Mouse (Mus musculus) embryonic fibroblast, embryonic 13.5 days (primary cell): ENCODE data around the gene Hist1h2ba. TPM values are rescaled to one million over a fixed set of nuclear protein-coding genes. Genes with fewer than 3 reads are reported as not detected.

Source experiments
- H3K27ac ChIP-seq: 2 replicates; pipeline ENCODE4 v1.5.1; 2012; ENCODE audit warnings: low read length, control low read depth, inconsistent platforms; ENCODE audit not compliant: insufficient read depth
- H3K4me1 ChIP-seq: 2 replicates; pipeline ENCODE4 v1.6.1; 2011; ENCODE audit warnings: low read length; ENCODE audit not compliant: control insufficient read depth, insufficient read depth
- H3K4me3 ChIP-seq: 2 replicates; pipeline ENCODE4 v1.5.1; 2011; ENCODE audit warnings: mild to moderate bottlenecking, control low read depth, low read length; ENCODE audit not compliant: insufficient read depth
- CTCF ChIP-seq: IDR thresholded peaks from 2 replicates; pipeline ENCODE4 v1.5.1; 2011; ENCODE audit warnings: mild to moderate bottlenecking, control low read depth, low read length, moderate library complexity, borderline replicate concordance; ENCODE audit not compliant: insufficient read depth
- POLR2A ChIP-seq: IDR thresholded peaks from 2 replicates; pipeline ENCODE4 v1.6.1; 2011; ENCODE audit warnings: low read depth, mild to moderate bottlenecking, control low read depth, low read length, moderate library complexity
- polyA plus RNA-seq: library from polyadenylated mRNA; stranded (reverse); fragments of >200 nt; gene quantifications from 2 replicates; pipeline ENCODE4 v1.2.4, GENCODE M21; 2011; ENCODE audit warnings: low read depth; ENCODE audit not compliant: missing spikeins, insufficient read length

Hist1h2ba gene
- polyA plus RNA-seq, 1 experiment: not detected

DNA sequence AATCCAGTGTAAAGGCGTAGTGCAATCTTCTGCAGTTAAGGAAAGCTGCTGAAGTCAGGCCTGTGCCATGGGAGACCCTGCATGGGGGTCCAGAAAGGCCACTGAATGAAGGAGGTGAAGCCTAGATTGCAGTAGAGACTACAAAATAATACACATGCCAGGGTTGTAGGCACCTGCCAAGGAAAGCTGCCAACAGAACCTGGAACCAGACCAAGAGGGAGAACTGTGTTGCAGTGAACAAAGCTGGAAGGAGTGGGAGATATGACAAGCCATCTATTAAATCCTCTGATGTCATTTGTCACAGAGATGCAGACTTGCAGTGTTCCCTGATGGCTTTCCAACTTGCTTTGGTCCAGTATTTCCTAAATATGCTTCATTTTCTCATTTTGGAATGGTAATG is 4.7 kb upstream of the Hist1h2ba start:
- no peak overlapping the region for H3K27ac ChIP-seq
- no peak for TF ChIP-seq CTCF
- no peak for TF ChIP-seq POLR2A
- H3K4me3 ChIP-seq: no peak overlapping the region
- no peaks in the 10 kb centered on the region for H3K4me1 ChIP-seq

DNA sequence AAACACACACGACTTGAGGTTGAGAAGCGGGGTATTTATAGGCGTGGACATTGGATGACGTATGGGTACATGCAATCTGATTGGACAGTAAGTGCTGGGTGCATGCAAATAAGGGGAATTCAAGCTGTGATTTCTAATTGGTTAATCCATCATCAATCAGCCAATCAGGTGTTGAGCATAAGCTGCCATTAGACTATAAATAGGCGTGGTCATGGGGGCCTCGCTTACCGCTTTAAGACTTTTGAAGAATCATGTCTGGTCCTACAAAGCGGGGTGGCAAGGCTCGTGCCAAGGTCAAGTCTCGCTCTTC is 210 bp upstream of the Hist1h2ba start, which contains the start of gene Hist1h2aa:
Gene Hist1h2aa, plus strand, starts transcription at position 252 of the 310 bp plus-strand sequence.
- no peak within 1 kb of the TSS for H3K4me3 ChIP-seq
- H3K4me1 ChIP-seq: no peaks in the 10 kb centered on the region
- no peak within 1 kb of the TSS for H3K27ac ChIP-seq
- TF ChIP-seq POLR2A (no peak), CTCF (no peak)

DNA sequence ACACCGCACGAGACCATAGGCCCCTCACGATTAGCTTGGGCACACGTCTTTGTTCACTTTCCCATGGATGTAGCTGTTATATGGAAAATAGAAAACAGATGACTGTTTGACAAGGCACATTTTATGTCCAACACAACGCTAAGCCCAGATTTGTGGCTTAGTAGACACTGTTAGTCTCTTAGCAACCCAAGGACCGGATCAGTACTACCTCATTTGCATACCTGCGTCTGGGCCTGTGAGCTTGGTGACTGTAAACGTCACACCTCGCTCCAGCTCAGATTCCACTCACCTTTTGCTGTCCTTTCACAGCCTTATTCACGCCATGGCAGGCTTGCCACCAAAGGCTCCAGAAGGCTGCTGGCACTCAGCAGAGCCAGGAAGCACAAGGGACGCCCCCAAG is 3.1 kb downstream of the Hist1h2ba start:
- no peak for TF ChIP-seq POLR2A
- TF ChIP-seq CTCF: no peak
- H3K27ac ChIP-seq: no peak overlapping the region
- no peaks in the 10 kb centered on the region for H3K4me1 ChIP-seq
- H3K4me3 ChIP-seq: no peak overlapping the region

DNA sequence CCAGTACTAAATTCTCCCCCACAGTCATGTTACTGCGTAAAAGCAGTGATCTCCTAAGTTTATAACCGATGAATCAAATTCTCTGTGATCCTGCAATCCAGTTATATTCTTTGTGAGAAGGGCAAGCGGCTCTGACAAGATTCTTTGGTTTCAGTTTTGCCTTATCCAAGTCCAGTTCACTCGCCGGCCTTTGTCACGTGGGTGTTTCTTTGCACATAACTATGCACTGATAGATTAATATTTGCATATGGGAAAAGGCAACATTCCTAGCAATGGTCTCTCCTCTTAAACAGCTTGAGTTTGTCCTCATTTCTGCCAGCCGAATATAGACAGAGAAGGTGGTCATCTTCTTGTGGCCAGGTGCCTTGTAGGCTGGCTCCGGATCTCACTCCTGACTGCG is 3.5 kb downstream of the Hist1h2ba start:
- Histone ChIP-seq H3K4me1 (no peaks in the 10 kb centered on the region), H3K4me3 (no peak overlapping the region), H3K27ac (no peak overlapping the region)
- no peak for TF ChIP-seq POLR2A
- no peak for TF ChIP-seq CTCF

DNA sequence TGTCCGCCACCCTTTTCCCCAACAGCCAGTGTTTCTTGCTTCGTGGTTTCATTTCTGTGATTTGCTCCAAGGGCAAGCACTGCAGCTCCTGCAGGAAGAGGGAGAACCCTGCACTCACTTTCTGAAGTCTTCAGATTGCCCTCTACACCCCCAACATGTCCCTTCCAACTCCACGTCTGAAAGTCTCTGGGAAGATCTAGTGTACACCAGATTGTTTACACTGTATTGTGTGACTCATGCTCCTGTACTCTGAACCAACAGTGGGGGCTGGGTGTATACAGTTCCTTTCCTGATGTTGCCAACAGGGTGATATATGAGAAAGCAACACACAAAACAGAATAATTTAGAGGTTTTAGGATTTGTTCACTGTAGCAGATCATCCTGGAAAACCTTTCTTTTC is 5.3 kb downstream of the Hist1h2ba start:
- H3K27ac ChIP-seq: no peak overlapping the region
- H3K4me3 ChIP-seq: no peak overlapping the region
- TF ChIP-seq CTCF (no peak), POLR2A (no peak)
- no peaks in the 10 kb centered on the region for H3K4me1 ChIP-seq

DNA sequence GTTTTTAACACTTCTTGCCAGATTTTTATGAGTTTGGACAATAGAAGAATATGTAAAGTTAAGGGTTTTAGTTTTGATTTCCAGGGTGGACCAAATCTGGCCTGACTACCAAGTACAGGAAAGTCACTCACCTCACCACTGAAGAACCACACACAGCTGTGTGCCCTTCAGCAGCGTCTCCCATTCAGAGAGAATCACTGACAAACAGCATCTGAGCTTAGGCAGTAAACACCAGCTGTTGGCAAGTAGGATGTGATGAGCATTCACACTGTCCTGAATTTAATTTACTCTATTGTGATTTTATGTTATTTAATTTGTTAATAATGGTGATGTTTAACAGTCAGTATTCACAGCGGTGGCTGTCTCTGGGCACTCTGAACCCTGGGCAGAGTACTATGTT is 8.2 kb downstream of the Hist1h2ba start:
- TF ChIP-seq CTCF: no peak
- Histone ChIP-seq H3K4me1 (no peaks in the 10 kb centered on the region), H3K4me3 (no peak overlapping the region), H3K27ac (no peak overlapping the region)

DNA sequence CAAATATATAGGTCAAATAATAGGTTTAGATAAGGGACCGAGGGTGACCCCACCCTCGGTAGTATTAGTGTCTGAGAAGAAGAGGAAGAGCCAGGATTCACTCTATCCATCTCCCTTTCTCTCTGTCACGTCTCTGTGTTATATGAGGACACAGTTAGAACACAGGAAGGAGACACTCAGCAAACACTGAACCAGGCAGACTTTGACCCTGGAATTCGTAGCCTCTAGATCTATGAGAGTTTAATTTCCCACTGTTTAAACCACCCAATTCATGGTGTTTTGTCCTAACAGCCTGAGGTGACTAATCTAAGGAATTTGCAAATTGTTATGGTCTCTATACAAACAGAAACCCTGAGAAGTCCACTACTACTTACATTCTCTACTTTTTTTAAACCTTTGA is 16.3 kb downstream of the Hist1h2ba start:
- H3K27ac ChIP-seq: no peak overlapping the region
- no peak for TF ChIP-seq CTCF
- H3K4me3 ChIP-seq: no peak overlapping the region
- no peaks in the 10 kb centered on the region for H3K4me1 ChIP-seq

DNA sequence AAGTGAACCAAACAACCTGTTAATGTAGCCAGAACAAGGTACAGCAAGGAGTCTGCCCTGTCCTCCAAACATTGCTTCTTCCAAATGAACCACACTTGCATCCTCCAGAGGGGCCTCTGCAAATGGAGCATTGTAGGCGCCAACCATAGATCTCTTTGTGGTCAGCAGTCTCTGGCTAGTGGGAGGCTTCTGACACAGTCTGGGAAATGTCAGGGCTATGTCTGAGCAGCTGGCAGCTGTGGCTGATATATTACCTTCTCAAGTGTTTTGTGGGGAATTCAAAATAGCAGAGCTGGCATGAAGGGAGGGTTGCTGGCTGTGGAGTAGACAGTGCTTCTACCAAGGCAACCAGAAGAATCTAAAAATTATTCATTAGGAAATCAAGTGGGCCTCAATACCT is 17.8 kb downstream of the Hist1h2ba start:
- Histone ChIP-seq H3K4me3 (no peak overlapping the region), H3K27ac (no peak overlapping the region), H3K4me1 (no peaks in the 10 kb centered on the region)
- TF ChIP-seq POLR2A (no peak), CTCF (no peak)

DNA sequence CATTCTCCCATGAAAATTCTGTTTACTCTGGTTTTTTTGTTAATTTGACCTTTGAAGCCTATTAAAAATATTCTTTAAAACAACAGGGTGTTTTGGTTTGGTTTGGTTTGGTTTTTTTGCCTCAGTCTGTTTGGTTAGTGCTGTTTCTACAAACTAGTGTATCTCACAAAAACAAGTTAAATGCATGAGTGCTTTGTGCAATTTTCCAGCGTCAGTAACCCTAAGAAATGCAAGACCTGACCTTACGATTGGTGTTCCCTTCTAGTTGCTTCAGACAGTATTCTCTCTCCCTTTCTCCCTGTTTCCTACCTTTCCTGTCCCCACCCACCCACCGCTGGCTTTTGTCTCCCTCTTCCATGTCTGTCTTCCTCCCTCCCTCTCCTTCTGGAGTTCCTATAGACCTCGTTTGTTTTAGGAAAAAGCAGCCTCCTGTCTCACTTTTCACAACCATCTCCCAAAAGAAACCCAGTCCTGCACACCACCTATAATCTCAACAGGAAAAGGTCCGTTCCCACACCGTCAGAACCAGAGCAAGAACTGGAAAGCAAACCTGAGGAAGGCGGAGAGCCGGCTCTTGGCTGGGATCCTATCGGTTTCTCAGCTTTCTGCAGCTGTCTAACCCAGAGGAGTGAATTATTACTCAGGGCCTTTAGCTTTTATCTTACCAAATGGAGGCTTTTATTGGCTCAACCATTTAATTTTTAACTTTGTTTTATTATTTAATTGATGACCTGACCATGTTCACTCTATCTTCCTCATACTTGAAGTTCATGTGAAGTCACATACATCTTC is 19.4 kb downstream of the Hist1h2ba start, which contains the start of gene Slc17a4:
Gene Slc17a4, minus strand, starts transcription at position 634 of the 792 bp plus-strand sequence.
- TF ChIP-seq CTCF: no peak
- TF ChIP-seq POLR2A: no peak
- Histone ChIP-seq H3K4me1 (no peaks in the 10 kb centered on the region), H3K27ac (no peak within 1 kb of the TSS)

DNA sequence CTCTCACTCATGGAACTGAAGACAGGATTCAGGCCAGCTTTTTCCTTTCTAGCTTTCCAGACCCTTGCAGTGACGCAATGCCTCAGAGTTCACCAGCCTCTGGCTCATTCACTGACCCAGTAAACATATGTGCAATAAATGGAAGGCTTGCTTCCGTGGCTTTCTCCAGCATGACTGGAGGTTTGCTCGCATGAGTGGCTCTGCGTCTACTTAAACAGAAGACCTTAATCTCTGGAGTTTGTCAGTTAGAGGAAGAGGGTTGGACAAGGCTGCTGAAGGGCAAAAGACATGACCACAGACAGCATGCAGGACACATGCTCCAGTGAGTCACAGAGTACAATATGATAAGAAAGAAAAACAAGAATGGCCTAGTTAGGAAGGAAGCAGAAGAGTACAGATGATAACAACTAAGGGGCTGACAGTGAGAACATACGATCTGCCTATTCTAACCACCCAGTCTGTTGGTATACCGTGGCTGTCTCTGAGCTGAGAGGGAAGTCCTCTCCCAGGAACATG is 20.1 kb downstream of the Hist1h2ba start:
- Histone ChIP-seq H3K4me3 (no peak overlapping the region), H3K4me1 (no peaks in the 10 kb centered on the region), H3K27ac (no peak overlapping the region)
- TF ChIP-seq CTCF (no peak), POLR2A (no peak)

More for the DNA sequence above, 19.4 kb downstream of the Hist1h2ba start, which contains the start of gene Slc17a4:
- no peak within 1 kb of the TSS for H3K4me3 ChIP-seq
